ENCODE assay signal across 33 mouse cellular contexts in the genomic region with DNA sequence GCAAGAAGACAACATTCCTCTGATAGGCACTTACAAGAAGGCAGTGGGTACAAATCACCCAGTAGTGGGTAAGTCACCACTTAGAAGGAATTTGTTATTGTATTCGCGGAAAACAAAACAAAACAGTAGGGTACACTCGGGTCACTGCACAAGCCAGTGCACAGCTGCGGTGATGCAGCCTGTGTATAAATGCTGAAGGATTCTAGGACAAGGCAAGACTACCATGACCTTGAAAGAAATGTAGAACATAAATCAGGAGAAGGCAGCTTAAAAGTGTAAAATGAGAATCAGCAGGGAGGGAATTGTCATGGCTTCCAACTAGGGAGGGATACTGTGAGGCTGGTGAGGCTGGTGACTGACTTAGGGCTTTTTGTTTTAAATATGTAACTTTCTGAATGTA. TPM values are rescaled to one million over a fixed set of nuclear protein-coding genes. Genes with fewer than 3 reads are reported as not detected.
DNase-seq lines count a peak whose midpoint lies in the region; ATAC-seq and TF ChIP-seq lines count a peak whose summit lies in the region.
"Had no signal": no experiment of that assay in that cellular context is flagged by ENCODE, and none has a peak within 500 bp of the region (broad histone marks: within the 10 kb centered on the region; RNA-seq: fewer than 3 reads in every experiment).

No protein-coding gene starts in this region.

- TF ChIP-seq POLR2A in kidney, adult 2 months (IDR thresholded peaks at IDR 0.05; ENCODE audit: low read depth, low read length), result no peak

- 43% methylated on average over 4 of the region's 4 CpGs for WGBS in kidney, embryonic 16.5 days
- WGBS in kidney, adult 2 months, result 38% methylated on average over 4 of the region's 4 CpGs

- peaks cover 12% of the 10 kb centered on the region for H3K36me3 ChIP-seq in kidney, embryonic 16.5 days (ENCODE audit: insufficient read depth, low read length)
- no peaks in the 10 kb centered on the region; the same call in 1 of the 2 replicates for H3K36me3 ChIP-seq in kidney, adult 2 months (ENCODE audit: control insufficient read depth, insufficient read depth, low read length)

- no peak overlapping the region for H3K4me2 ChIP-seq in kidney, embryonic 16.5 days (replicated peaks; ENCODE audit: low read depth, low read length)
- H3K4me2 ChIP-seq: embryonic facial prominence, embryonic 13.5 days; forebrain, embryonic 13.5 days; heart, embryonic 13.5 days; hindbrain, embryonic 14.5 days had no signal

- H3K4me3 ChIP-seq in kidney, embryonic 16.5 days (ENCODE audit: low read length), result no peak overlapping the region
- no peak overlapping the region for H3K4me3 ChIP-seq in kidney, adult 2 months (ENCODE audit: insufficient read depth, low read depth, low read length)
- H3K4me3 ChIP-seq: embryonic facial prominence, embryonic 10.5 days; embryonic facial prominence, embryonic 13.5 days; erythroblast, embryonic 14.5 days; forebrain, embryonic 13.5 days; heart, adult 2 months; heart, embryonic 10.5 days; heart, embryonic 13.5 days had no signal

- H3K9ac ChIP-seq in kidney, embryonic 16.5 days (replicated peaks; ENCODE audit: low read length), result no peak overlapping the region
- H3K9ac ChIP-seq: embryonic facial prominence, embryonic 13.5 days; forebrain, embryonic 13.5 days; heart, embryonic 13.5 days; hindbrain, embryonic 14.5 days had no signal

- no peaks in the 10 kb centered on the region for H3K4me1 ChIP-seq in kidney, embryonic 16.5 days (ENCODE audit: insufficient read depth, low read length)
- no peaks in the 10 kb centered on the region for H3K4me1 ChIP-seq in kidney, adult 2 months (ENCODE audit: control insufficient read depth, insufficient read depth, low read length)
- H3K4me1 ChIP-seq: embryonic facial prominence, embryonic 10.5 days; embryonic facial prominence, embryonic 13.5 days; forebrain, embryonic 13.5 days; heart, embryonic 10.5 days; heart, embryonic 13.5 days had no signal

- H3K9me3 ChIP-seq in kidney, embryonic 16.5 days (ENCODE audit: low read length), result no peaks in the 10 kb centered on the region
- H3K9me3 ChIP-seq: embryonic facial prominence, embryonic 10.5 days; embryonic facial prominence, embryonic 13.5 days; forebrain, embryonic 13.5 days; G1E; heart, embryonic 10.5 days; heart, embryonic 13.5 days had no signal

- peak; percentile 39 for DNase-seq in adrenal gland, adult 2 months
- no peak for DNase-seq in adrenal gland, postnatal 10 days
- DNase-seq in embryo, embryonic 10.5 days (ENCODE audit: low spot score), result peak; percentile 6
- no peak for DNase-seq in embryo, embryonic 9.5 days (ENCODE audit: extremely low spot score)
- DNase-seq in kidney, adult 2 months, result no peak
- DNase-seq in mesoderm, embryonic 11.5 days (ENCODE audit: low read depth, low spot score), result peak; percentile 27
- DNase-seq: B cell, adult 2 months; cerebellum, adult 18-20 months; cerebellum, adult 9-10 months; cerebellum, postnatal 14 days; gastrocnemius, postnatal 10 days; gastrocnemius, postnatal 36 days; heart, adult 2 months; heart, postnatal 14 days; heart, postnatal 4 days had no signal

- H3K27ac ChIP-seq in kidney, embryonic 16.5 days (ENCODE audit: low read length), result no peak overlapping the region
- H3K27ac ChIP-seq in kidney, adult 2 months (ENCODE audit: insufficient read depth, low read depth, low read length), result no peak overlapping the region
- H3K27ac ChIP-seq: embryonic facial prominence, embryonic 10.5 days; embryonic facial prominence, embryonic 13.5 days; forebrain, embryonic 13.5 days; heart, adult 2 months; heart, embryonic 10.5 days; heart, embryonic 13.5 days; hindbrain, embryonic 14.5 days; hindbrain, postnatal 0 days had no signal

- TF ChIP-seq CTCF in kidney, adult 2 months (conservative IDR thresholded peaks at IDR 0.05; ENCODE audit: insufficient read depth, insufficient read length, low read depth, low read length), result no peak

- peak; percentile 67 for ATAC-seq in kidney, embryonic 16.5 days (ENCODE audit: low FRiP score, low TSS enrichment)
- ATAC-seq: forebrain, embryonic 13.5 days; forebrain, embryonic 16.5 days; hindbrain, postnatal 0 days; inflammation-experienced regulatory T-cells, adult 6 months; intestine, embryonic 16.5 days; Patski had no signal

- no peaks in the 10 kb centered on the region for H3K27me3 ChIP-seq in kidney, embryonic 16.5 days (ENCODE audit: insufficient read depth, low read length)
- H3K27me3 ChIP-seq in kidney, adult 2 months (replicated peaks; ENCODE audit: control insufficient read depth, insufficient read depth, low read length), result no peaks in the 10 kb centered on the region
- H3K27me3 ChIP-seq: CH12.LX; embryonic facial prominence, embryonic 13.5 days; forebrain, embryonic 13.5 days; heart, embryonic 13.5 days; Patski had no signal

RNA-seq across cellular contexts. Expression of a gene that starts 45.2 kb away (rescaled TPM):
- total RNA-seq in adrenal gland, adult 2 months (2021), result 100 to 1,000 TPM; 161 to 197 TPM
- 93.7 and 114 TPM in 2 replicates for polyA plus RNA-seq in adrenal gland, adult 2 months (2012; rRNA removed)
- 100 to 1,000 TPM; 121 to 123 TPM for total RNA-seq in adrenal gland, postnatal 10 days (2021)
- 63.7 and 70.5 TPM in 2 replicates for polyA plus RNA-seq in kidney, embryonic 16.5 days (2015; fragmentation: Nextera tagmentation; extraction: Ambion mirVana)
- 76.9 and 93.0 TPM in 2 replicates for polyA plus RNA-seq in kidney, adult 2 months (2012; rRNA removed)

RNA-seq across cellular contexts. Expression of a gene that starts 51.2 kb away (rescaled TPM):
- not detected for total RNA-seq in adrenal gland, adult 2 months (2021)
- polyA plus RNA-seq in adrenal gland, adult 2 months (2012; rRNA removed), result not detected in 2 replicates
- not detected for total RNA-seq in adrenal gland, postnatal 10 days (2021)
- not detected in 2 replicates for polyA plus RNA-seq in kidney, embryonic 16.5 days (2015; fragmentation: Nextera tagmentation; extraction: Ambion mirVana)
- polyA plus RNA-seq in kidney, adult 2 months (2012; rRNA removed), result not detected in 2 replicates
- total RNA-seq: CH12.LX; G1E; gastrocnemius, adult 18-20 months; gastrocnemius, postnatal 10 days; gastrocnemius, postnatal 36 days; heart, adult 2 months; heart, postnatal 14 days; heart, postnatal 4 days; hindbrain, postnatal 0 days had no signal
- polyA plus RNA-seq: embryonic facial prominence, embryonic 10.5 days; embryonic facial prominence, embryonic 13.5 days; erythroblast, embryonic 14.5 days; forebrain, embryonic 13.5 days; forebrain, embryonic 16.5 days; G1E; heart, embryonic 10.5 days; heart, embryonic 13.5 days; heart, embryonic 16.5 days; hindbrain, embryonic 11.5 days; hindbrain, embryonic 14.5 days; hindbrain, postnatal 0 days; inflammation-experienced regulatory T-cells, adult 6 months; intestine, embryonic 16.5 days; Patski had no signal

Comparison
In these comparisons a context has a peak if more than half of its experiments do, and no peak if none do; other contexts are left out.
1. DNase-seq: peak in adrenal gland, adult 2 months (single experiment), embryo, embryonic 10.5 days (single experiment) and mesoderm, embryonic 11.5 days (single experiment); none in adrenal gland, postnatal 10 days (single experiment), embryo, embryonic 9.5 days (single experiment) and kidney, adult 2 months (single experiment).